Mouse (Mus musculus): ENCODE measurements around the gene Oard1.

Oard1 gene

GRCm38 (mm10) chr17:48409380-48410298 is at the start of gene Oard1, which contains the start of gene Nfya:
TSS of gene Oard1 (plus strand) at chr17:48410014.
TSS of gene Nfya (minus strand) at chr17:48409906.
- peak; percentile 100 for DNase-seq

GRCm38 (mm10) chr17:48360462-48360861 is 49.4 kb upstream of the Oard1 start:
- DNase-seq, result no peak

GRCm38 (mm10) chr17:48362346-48362745 is 47.5 kb upstream of the Oard1 start:
- DNase-seq, result no peak

GRCm38 (mm10) chr17:48362966-48363365 is 46.8 kb upstream of the Oard1 start:
- DNase-seq, result peak; percentile 33

DNA sequence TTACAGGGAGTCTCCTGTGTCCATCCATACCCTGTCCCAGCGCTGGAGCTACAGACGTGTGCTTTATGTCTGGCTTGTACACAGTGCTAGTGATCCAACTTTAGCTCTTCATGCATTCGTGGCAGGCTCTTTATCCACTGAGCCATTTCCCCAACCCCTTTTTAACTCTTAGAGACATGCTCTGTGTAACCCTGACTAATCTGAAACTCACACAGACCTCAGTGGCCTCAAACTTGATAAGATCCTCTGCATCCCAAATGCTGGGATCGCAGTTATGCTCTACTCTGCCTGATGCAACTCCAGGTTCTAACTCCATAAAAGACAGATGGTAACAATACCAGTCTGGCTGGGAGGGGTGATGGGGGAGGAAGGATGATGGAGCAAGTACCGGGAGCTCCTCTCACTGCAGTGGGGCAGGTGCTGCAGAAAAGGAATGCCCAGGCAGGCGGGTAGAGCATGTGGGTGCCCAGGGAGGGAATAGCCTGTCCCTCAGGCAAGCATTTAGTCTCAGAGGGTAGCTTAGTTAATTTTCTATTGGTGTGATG is 46.3 kb upstream of the Oard1 start:
- no peak for DNase-seq

DNA sequence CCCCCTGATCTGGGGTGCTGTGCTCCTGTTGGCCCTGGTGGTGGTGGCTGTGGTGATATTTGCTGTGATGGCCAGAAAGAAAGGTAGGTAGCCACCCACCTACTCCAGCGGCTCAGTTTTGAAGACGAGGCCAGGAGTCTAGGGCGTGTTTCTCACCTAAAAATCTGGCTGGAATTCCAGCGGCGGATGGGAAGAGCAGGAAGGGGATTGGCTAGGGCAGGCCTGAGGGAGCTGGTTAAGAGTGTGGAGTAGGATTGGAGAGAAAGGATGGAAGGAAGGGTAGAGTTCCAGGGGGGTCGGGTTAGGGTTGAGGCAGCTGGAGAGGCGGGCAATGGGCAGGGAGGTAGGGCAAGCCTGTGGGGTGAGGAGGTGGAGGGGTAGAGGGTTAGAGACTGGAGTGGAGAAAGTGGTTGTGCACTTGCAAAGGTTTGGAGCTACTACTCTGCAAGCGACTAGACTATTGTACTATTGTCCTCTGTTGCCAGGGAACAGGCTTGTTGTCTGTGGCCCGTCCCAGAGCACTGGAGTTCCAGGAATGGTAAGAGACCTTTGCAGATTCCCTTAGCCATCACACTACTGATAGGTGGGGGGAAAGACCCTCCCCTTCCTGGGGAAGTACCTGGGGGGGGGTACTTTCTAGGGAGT is 44.2 kb upstream of the Oard1 start:
- no peak for DNase-seq

GRCm38 (mm10) chr17:48366806-48367205 is 43.0 kb upstream of the Oard1 start:
- no peak for DNase-seq

- DNase-seq, result no peak
Measured at GRCm38 (mm10) chr17:48371621-48372020, 38.2 kb upstream of the Oard1 start.

DNA sequence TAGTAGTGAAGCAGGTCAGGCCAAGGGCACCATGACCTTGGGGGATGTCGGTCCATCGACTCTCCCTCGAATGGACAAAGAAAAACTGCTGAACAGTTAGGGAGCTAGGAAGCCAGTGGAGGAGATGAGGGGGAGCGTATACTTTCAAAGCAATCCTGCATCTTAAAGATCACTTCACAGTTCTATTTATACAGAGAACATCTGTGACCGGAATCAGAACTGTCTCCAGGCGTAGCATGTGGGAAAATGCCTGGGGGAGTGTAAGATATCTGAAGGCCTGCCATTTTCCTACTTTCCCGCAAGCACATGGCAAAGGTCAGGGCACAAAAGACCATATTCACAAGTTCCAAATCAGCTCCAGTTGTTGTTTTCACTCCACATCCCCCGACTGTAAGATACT is 36.8 kb upstream of the Oard1 start:
- DNase-seq, result no peak

DNA sequence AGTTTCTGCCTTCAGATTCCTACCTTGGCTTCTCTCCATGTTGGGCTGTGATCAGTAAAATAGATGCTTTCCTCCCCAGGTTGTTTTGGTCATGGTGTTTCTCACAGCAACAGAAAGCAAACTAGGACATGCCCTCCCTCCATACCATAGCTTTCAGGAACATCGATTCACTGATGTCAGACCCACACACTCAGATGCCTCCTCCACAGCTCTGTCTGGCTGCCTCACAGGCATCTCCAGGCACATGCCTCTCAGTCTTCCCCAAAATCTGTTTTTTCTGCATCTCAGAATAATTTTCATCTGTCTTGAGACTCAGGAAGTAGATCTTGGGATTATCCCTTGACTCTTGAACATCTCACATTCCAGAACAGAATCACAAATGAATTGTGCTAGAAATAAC is 33.7 kb upstream of the Oard1 start:
- no peak for DNase-seq

- no peak for DNase-seq
Measured at GRCm38 (mm10) chr17:48379050-48379449, 30.8 kb upstream of the Oard1 start.

DNA sequence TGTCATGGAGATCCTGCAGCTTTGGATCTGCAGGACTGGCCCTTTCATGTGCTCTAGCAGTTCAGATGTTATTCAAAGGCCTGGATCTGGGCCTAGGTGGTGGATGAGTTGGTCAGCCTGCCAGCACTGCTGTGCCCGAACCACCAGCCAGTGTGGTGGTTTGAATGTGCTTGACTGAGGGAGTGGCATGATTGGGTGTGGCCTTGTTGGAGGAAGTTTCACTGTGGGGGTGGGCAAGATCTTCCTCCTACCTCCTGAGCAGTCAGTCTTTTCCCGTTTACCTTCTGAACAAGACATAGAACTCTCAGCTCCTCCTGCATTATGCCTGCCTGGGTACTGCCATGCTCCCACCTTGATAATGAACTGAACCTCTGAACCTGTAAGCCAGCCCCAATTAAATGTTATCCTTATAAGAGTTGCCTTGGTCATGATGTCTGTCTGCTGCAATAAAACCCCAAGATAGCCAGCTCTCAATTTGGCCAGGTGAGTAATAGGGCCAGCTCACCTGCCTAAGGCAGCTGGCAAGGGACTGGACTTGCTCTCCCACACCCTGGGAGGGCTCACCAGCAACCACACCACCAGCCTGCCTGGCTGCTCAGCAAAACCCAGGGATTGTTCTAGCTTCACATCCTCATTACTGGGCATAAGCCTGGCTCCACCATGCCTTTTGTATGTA is 23.9 kb upstream of the Oard1 start:
- no peak for DNase-seq

DNA sequence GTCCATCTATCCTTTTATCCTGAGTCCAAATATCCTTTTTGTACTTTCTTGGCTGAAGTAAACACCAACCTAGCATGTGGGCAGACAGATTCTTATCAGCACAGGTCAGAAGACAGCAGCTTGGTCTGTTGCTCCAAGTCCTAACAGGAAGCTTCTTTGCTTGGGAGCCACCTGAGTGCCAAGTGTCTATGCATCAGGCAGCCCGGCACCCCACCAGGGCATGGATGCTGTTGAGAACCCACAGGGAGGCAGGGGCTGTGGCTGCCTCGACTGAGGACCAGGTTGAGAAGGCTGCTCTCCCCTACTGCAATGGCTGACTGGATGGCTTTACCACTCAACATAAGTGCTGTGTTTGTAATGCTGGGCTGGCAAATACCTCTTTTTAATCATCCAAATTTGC is 21.1 kb upstream of the Oard1 start:
- no peak for DNase-seq

DNA sequence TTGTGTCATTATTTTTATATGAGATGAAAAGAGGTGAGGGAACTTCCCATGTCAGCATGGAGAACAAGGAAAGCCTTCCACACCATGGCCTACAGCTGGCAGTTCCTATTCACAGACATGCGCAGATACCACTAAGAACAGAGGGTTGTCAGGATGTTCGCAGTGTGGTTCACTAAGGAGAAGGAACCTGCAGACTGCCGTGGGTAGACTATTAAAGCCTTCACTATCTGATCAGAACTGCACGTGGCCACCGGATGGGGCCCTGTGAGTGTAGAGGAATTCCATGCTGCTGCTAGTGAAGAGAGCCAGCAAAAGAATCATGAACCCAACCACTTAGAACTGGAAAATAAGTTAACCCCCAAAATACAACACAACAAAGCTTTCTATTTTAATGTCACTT is 20.4 kb upstream of the Oard1 start:
- DNase-seq, result no peak

DNA sequence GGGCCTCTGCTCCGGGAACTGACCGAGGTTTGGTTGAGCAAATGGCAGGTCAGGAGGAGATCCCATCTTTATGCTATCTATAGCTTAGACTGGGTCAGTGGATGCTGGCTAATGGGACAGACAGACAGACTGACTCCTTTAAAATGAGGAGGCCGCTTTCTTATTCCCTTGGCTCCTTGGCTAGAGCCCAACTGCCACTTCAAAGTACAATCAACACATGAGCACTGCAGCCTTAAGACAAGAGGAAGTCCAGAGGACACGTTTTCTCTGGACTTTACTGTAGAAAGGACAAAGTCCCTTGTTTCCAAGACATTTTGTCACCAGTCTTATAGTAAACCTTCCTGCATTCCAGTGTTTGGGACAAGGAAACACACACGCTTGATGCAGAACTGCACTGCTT is 18.4 kb upstream of the Oard1 start:
- no peak for DNase-seq

GRCm38 (mm10) chr17:48392616-48393015 is 17.2 kb upstream of the Oard1 start:
- no peak for DNase-seq

DNA sequence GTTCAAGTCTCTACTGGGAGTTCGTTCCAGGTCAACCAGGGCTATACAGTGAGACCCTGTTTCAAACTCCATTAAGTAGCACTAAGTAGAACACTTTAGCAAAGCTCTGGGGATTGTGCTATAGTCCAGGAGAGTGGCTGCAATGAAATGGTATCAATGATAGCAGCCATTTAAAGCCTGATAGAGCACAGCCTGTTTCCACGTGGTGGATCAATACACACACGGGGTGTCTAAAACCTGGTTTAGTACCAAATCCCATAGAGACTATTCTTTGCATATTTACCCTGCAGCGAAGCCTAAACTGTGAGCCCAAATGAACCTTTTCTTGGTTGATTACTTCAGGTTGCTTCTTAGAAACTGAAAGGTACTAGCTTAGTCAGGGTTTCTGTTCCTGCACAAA is 8.1 kb upstream of the Oard1 start:
- DNase-seq, result no peak

GRCm38 (mm10) chr17:48402751-48403150 is 7.1 kb upstream of the Oard1 start:
- DNase-seq, result no peak

DNA sequence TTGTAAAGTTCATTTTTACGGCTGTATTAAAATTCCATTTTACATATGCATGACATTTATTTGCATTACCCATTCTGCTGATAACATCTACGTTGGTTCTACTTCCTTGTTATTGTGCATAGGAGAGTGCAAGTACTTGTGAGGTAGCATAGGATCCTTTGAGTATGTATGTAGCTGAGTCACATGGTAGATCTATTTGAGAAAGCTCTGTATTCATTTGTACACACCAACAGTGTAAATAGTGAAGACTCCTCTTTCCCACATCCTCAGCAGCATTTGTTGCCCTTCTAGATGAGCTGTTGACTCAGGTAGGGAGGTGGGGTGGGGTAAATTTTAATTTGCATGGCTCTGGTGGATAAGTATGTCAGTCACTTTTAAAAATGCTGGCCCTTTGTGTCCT is 6.0 kb upstream of the Oard1 start:
- no peak for DNase-seq

DNA sequence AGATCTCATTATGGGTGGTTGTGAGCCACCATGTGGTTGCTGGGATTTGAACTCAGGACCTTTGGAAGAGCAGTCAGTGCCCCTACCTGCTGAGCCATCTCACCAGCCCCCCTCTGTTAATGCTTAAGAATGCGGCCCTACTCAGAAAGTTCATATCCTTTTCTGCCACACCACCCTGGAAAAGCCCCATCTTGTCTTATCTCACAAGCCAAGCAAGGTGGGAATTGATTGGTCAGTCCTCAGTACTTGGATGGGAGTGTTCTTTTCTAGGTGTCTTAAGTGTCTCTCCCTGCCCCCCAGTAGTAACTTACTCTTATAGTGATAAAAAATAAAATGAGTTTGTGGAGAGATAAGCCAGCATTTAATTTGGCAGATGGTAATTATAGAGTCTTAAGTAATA is 5.1 kb upstream of the Oard1 start:
- no peak for DNase-seq

DNA sequence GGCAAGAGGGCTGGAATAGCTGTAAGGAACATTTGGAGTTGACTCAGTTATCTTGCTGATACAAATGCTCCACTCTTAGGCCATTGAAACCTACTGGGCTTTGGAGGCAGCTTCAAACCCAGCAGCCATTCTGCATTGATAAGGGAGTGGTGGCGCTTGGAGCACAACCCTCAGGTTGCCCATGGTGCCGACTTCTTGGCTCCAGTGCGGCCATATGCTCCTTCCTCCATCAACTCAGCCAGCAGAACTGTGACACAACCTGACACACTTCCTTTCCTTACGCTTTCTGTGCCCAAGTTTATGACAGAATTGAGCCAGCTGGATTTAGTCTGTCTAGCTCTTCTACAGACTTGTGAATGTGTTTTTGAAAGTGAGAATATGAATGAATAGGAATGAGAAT is 2.7 kb upstream of the Oard1 start:
- no peak for DNase-seq

- DNase-seq, result peak; percentile 42
Measured at GRCm38 (mm10) chr17:48407910-48408525, 1.8 kb upstream of the Oard1 start.
